Mouse (Mus musculus) ovary, postnatal 10 days (tissue): ENCODE data around the gene 4930524B15Rik.
"Not testable (repeated sequence)": the region's sequence is repeated elsewhere in the genome, so short reads cannot be mapped to it uniquely, and the experiment has no call there.

Experiments
- DNase-seq: peaks from one replicate; pipeline ENCODE4 v3.0.0; 2022; ENCODE audit warnings: low spot score

The 4930524B15Rik gene

GRCm38 (mm10) chr11:31965256-31966134 is at the start of gene 4930524B15Rik:
TSS of gene 4930524B15Rik (plus strand) at chr11:31965592.
- DNase-seq = no peak

- no peak for DNase-seq
Observed at GRCm38 (mm10) chr11:31917769-31918168, 47.6 kb upstream of the 4930524B15Rik start.

- no peak for DNase-seq
Observed at GRCm38 (mm10) chr11:31930051-31930450, 35.3 kb upstream of the 4930524B15Rik start.

DNA sequence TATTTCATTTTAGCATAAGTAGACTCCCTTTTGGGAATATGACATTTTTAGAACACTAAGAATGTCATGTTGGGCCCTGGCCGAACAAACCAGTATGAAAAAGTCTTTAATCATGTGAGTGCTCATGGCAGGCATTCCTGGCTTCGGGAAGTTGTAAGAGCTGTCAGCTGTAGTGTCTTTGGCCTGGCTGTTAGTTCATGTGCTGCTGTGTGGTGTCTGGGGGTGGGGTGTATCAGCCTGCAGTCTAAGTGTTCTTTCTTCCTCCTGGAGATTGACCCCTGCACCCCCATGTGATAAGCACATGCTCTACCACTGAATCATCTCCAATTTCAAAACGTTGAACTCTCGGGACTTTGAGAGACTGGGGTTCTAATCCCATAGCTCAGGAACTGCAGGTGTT is 29.7 kb upstream of the 4930524B15Rik start:
- DNase-seq = no peak

DNA sequence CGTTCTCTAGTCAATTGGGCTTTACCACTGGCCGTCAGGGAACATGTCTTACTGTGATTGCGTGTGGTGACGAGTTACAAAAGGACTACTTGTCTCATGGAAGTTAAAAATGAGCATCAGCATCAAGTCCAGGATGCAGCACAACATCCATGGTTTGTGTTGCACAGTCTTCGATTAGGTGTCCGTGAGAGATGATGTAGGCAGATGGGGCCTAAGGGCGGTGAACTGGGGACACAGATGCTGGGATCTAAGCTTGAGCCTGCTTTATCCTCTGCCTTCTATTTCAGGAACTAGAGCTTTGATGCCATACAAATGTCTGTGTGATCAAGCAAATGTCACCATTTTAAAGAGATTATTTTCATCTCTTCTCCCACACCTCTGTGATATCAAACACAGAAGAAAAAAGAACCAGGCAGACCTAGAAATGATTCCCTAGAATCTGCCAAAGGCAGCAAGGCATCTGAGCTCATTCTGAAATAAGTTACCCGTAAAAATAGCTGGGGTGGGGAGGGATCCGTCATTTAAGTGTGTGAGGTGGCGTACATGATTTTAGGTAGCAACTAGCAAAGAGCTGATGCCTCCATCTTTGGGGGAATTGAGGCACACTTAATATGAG is 28.4 kb upstream of the 4930524B15Rik start:
- DNase-seq = no peak

DNA sequence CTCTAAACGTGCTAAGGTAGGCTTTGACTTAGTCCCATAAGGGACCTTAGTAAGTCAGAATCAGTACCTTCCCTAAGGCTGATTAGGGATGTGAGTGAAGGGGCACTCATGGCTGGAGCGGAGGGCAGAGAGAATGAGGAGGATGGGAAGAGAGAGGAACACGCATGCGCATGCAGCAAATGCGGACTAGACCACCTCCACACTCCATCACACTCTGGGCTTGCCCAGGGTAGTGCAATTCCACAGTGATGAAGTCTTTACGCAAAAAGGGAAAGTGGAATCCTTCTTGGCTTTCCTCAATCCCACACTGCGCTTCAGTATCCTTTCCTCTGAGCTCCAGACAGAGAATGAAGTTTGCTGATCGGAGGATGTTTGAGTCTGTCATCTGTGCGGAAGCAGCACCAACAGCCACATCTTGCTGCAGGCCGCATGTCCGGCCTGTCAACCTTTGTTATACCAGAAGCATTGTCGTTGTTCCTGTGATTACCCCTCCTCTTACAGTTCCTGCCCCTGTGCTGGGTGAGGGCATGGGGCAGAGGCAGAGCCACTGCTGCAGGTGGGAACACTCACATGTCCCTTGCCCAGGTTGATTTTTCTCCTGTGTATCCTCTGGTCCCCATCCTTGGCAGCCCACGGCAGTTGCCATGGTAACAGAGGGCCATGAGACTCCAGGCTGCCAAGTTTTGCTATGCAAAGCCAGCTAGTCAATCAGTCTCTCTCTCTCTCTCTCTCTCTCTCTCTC is 24.3 kb upstream of the 4930524B15Rik start:
- DNase-seq = no peak

DNA sequence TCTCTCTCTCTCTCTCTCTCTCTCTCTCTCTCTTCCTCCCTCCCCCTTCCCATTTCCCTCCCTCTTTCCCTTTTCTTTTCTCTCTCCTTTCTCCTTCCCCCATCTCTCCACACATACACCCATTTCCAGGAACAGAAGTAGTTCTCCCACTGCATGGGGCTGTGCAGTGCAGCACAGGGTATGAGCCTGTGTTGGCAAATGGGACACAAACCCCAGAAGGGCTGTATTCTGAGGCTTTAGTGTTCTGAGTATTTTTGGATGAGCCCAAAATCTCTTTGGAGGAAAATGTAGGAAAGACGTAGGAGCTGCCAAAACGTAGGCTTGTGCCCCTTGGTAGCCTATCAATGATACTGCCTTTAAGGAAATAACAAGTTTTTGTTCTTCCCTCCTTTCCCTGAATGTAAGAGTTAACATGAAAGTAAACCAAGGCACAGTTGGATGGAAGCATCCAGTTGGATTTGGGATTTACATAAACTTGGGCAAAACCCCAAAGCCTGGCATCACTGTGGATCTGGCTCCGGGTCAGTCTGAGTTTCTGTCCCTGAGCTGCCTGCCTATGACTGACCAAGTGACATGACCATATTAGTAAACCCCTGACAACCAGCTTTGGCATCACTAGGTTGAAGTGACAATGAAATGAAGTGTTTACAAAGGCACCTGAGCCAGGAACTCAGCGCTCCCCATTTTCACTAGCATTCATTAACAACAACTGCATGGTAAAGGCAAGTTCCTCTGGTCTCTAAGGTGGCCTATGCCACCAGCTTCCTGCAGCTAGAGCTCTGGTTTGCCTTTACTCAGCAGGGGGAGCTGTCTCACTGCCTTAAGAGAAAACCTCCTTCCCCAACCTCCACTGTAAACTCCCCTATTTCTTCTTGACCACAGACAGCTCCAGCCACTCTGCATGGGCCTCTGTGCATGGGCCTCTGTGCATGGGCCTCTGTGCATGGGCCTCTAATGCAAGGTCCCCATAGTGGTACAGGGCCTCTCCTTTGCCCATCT is 23.5 kb upstream of the 4930524B15Rik start:
- no peak for DNase-seq

- DNase-seq = no peak
Observed at GRCm38 (mm10) chr11:31945471-31945870, 19.9 kb upstream of the 4930524B15Rik start.

GRCm38 (mm10) chr11:31948462-31949330 is 16.7 kb upstream of the 4930524B15Rik start:
- DNase-seq = no peak

- DNase-seq = no peak
Observed at GRCm38 (mm10) chr11:31949331-31949785, 16.0 kb upstream of the 4930524B15Rik start.

DNA sequence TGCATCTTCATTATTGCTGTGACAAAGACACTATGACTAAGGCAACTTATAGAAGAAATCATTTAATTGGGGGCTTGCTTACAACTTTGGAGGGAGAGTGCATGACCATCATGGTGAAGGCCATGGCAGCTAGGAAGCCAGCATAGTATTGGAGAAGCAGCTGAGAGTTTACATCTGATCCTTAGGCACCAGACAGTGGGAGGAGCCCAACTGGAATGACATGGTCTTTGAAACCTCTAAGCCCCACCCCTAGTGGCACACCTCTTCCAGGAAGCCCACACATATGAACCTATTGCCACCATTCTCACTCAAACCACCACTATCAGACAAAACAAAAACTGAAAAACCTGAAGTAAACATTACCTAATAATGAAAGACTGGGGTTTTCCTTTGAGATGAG is 5.3 kb upstream of the 4930524B15Rik start:
- DNase-seq = no peak

DNA sequence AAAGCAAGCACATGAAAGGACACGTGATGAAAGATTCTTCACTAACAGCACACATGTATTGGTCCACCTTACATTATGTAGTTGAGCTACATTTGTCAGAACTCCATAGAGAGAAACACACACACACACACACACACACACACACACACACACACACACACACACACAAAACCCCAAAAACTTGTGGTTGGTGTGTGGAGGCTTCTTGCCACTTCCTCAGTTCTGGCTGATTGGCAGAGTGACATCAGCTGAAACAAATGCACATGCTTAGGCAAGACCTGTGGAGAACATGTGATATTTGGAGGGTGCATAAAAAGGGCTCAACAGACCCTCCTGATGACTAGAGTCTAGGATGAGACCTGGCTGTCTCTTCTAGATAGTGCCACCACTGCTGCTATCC is 1.4 kb upstream of the 4930524B15Rik start:
- DNase-seq = no peak

GRCm38 (mm10) chr11:31974132-31974531 is 8.7 kb downstream of the 4930524B15Rik start:
- no peak for DNase-seq

GRCm38 (mm10) chr11:31974826-31975225 is 9.4 kb downstream of the 4930524B15Rik start:
- no peak for DNase-seq

DNA sequence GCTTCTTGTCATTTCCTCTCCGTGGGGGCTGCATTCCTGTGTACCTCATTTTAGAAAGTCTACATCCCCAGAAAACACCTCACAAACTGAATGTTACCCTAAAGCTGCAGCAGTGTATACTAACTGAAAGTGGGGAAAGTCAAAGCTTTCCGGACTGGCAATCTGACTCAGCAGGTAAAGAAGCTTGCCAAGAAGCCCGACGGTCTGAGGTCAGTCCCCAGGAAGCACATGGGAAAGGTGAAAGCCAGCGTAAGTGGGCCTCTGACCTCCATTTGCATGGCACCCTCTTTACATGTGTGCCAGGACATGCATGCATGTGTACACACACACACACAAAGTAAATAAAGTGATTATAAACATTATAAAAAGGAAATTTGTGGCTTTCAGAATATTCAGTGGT is 10.3 kb downstream of the 4930524B15Rik start:
- no peak for DNase-seq

DNA sequence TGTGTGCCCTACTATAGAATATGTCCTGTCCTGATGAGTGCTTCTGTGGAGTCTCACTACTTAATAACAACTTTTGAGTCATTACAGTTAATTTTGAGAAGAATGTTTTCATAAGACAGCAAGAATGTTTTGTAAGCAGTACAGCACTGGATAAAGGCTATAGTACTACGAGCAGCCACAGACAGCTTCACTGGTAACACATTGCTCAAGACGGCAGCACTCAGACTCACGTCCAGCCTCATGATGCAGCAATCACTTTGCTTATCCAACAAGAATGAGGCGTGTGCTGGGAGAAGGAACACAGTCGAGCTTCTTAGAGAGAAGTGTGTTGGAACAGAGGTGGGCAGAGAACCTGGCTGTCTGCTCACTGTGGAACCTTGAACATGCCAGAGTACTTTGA is 10.7 kb downstream of the 4930524B15Rik start:
- DNase-seq = no peak

DNA sequence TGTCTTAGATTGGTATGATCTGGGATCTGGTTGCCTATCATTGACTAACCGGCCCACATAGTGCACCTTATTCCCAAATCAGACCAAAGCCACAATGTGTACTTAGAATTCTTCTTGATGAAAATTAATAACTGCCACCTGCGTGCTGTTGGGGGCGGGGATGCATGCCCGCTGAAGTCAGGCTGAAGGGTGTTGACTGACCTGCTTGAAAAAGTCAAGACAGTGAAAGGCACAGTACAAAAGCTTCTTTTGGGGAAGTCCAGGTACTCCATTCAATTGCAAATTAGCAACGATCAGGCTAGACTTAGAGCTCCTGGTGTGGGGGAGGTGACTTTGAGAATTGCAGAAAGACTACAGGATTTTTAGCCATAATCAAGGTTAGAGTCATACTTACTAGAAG is 14.7 kb downstream of the 4930524B15Rik start:
- not testable (repeated sequence) for DNase-seq

GRCm38 (mm10) chr11:31981830-31982229 is 16.4 kb downstream of the 4930524B15Rik start:
- no peak for DNase-seq

DNA sequence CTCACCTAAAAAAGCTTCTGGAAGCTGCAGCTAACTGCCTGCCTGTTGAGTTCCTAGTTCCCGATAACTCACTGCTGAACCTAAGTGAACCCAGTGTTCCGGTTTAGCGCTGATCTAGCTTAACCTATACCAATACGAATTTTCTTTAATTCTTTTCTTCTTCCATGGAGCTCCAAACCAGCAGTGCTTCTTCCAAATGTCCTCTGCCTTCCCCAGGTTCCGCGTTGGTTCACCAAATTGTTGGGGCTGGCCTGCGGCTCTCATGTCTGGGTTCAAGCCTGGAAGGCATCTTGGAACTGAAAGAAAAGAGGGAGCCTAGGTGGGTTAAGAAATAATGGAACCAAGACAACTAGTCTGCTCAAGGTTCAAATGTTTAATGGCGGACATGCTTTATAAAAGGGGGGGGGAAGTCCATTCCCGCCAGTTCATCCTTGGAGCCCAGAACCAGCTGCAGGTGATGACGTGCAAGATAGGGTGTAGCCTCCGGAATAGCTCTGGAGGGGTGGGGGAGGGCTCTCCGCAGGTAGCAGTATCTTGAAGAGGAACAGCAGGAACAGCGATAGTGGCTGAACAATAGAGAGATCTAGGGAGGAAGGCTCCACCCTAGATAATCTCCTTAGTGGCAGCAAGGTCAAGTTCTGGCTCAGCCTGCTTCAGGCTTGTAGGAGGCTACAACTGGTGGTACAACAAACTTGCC is 17.0 kb downstream of the 4930524B15Rik start:
- not testable (repeated sequence) for DNase-seq

DNA sequence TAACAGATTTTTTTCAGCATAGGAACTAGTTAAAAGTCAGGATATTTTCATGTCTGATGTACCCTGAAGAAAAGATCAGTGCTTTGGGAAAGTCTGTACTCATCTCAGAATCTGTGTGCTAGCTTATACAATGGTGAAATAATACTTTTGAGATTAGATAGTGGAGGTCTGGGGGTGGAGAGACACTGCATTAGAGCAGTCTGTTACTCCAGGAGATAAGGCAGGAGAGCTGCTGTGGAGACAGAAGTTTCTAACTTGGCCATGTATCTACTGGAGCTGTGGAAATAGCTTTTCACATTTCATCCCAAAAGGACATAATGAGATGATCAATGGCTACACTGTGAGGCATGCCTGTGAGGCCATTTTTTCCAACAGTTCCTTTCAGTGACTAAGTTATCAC is 17.9 kb downstream of the 4930524B15Rik start:
- DNase-seq = no peak
